Mouse (Mus musculus) small intestine, adult 2 months (tissue): Measurements from ENCODE around the gene Raet1e. TPM values are rescaled to one million over a fixed set of nuclear protein-coding genes. Genes with fewer than 3 reads are reported as not detected.
"Not testable (repeated sequence)": the region's sequence is repeated elsewhere in the genome, so short reads cannot be mapped to it uniquely, and the experiment has no call there.

Experiments
- H3K27ac ChIP-seq: fragments of 200-500 bp; 2 replicates; pipeline ENCODE4 v1.5.1; 2012; ENCODE audit warnings: low read depth, low read length, control low read depth, inconsistent platforms; ENCODE audit not compliant: insufficient read depth
- H3K27me3 ChIP-seq: fragments of 200-500 bp; 2 replicates; pipeline ENCODE4 v1.6.1; 2012; ENCODE audit warnings: mild to moderate bottlenecking, moderate library complexity, low read length, inconsistent platforms; ENCODE audit not compliant: control insufficient read depth, insufficient read depth
- H3K36me3 ChIP-seq: fragments of 200-500 bp; 2 replicates; pipeline ENCODE4 v1.6.1; 2012; ENCODE audit warnings: mild to moderate bottlenecking, low read length, control low read depth, inconsistent platforms; ENCODE audit not compliant: control insufficient read depth, insufficient read depth
- H3K4me1 ChIP-seq: fragments of 200-500 bp; 2 replicates; pipeline ENCODE4 v1.6.1; 2012; ENCODE audit warnings: low read length, inconsistent platforms, mixed read lengths; ENCODE audit not compliant: control insufficient read depth, insufficient read depth, insufficient read length
- H3K4me3 ChIP-seq: fragments of 200-500 bp; 2 replicates; pipeline ENCODE4 v1.5.1; 2012; ENCODE audit warnings: low read depth, mild to moderate bottlenecking, control low read depth, inconsistent platforms, low read length, moderate library complexity
- CTCF ChIP-seq: fragments of 200-500 bp; IDR thresholded peaks from 2 replicates; pipeline ENCODE4 v1.5.1; 2012; ENCODE audit warnings: low read depth, mild to moderate bottlenecking, control low read depth, inconsistent platforms, low read length, moderate library complexity, mixed read lengths; ENCODE audit not compliant: insufficient replicate concordance, insufficient read length; ENCODE audit errors: extremely low read depth
- POLR2A ChIP-seq: fragments of 200-500 bp; IDR thresholded peaks from 2 replicates; pipeline ENCODE4 v1.6.1; 2012; ENCODE audit warnings: low read depth, mild to moderate bottlenecking, control low read depth, inconsistent platforms, low read length, moderate library complexity
- WGBS: fragments of 180-500 bp; shearing (Covaris S2); methylation state at CpG from one replicate; pipeline ENCODE4 v1.1.7; 2018; 5-methylcytosine and 5-hydroxymethylcytosine counted together
- polyA plus RNA-seq: library from polyadenylated mRNA; depleted of rRNA; stranded (reverse); fragments of >200 nt; gene quantifications from 2 replicates; pipeline ENCODE4 v1.2.3, GENCODE M21; 2012

Gene Raet1e
- polyA plus RNA-seq, 1 experiment, result 0.37 TPM

DNA sequence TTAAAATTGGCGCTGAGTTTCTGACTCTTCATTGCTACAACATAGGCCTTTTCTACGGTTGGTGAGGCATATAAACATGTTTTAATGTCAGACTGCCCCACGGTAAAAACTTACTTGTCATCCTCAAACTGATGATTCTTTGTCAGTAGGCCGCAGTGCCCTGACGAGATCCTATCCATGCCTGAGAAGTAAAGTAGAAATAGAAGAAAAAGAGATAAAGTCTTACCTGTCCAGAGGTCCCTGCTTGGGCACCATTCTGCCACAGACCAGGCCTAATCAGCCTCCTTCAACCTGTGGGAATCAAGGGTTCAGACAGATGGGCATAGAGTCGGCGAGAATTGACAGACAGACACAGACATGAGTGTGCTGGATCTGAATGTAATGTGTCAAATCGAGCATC lies 106.7 kb downstream of the Raet1e start:
- TF ChIP-seq CTCF (no peak), POLR2A (no peak)
- Histone ChIP-seq H3K4me3 (no peak overlapping the region), H3K4me1 (no peaks in the 10 kb centered on the region), H3K27ac (no peak overlapping the region), H3K27me3 (no peaks in the 10 kb centered on the region), H3K36me3 (no peaks in the 10 kb centered on the region)
- WGBS, result 92% methylated on average over 8 of the region's 8 CpGs

DNA sequence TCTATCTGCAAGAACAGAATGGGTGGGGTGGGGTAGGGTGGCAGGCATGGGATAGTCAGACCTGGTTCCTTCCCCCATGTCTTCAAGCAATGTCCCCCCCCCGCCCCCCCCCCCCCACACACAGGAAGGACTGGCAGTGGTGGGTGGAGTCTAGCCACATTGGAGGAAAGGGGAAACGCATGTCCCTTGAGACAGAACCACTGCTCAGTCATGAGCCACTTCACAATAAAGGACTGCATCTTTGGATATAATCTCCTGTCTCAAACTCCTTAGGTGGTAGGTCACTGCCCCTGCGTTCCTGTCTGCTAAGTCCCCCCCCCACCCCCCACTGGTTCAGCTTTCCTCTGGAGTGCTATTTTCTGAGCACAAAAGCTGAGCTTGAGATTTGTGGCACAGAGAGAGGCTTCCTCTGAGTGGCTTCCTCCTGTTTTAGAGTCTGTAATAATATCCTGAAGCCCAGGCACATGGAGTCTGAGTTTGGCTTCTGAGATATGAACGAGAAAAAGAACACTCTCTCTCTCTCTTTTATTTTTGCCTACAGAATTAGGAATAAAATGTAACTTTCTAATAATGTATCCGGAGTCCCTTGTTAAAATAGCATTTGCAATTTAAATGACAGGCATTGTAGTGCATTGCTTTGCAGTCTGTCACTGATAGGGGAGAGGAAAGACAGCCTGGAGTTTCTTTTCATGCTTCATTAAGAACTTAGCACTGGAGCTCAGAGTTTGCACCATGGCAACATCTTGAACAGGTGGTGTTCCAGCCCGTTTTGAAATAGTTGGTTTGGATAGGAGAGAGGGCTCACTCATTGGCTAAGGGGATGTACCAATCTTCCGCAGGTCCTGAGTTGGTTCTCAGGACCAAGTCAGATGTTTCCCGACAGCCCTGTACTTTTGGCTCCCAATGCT lies 112.8 kb downstream of the Raet1e start:
- H3K4me1 ChIP-seq, H3K36me3 ChIP-seq, H3K27ac ChIP-seq, H3K4me3 ChIP-seq, H3K27me3 ChIP-seq: not testable (repeated sequence)
- 52% methylated on average over 7 of the region's 8 CpGs for WGBS

DNA sequence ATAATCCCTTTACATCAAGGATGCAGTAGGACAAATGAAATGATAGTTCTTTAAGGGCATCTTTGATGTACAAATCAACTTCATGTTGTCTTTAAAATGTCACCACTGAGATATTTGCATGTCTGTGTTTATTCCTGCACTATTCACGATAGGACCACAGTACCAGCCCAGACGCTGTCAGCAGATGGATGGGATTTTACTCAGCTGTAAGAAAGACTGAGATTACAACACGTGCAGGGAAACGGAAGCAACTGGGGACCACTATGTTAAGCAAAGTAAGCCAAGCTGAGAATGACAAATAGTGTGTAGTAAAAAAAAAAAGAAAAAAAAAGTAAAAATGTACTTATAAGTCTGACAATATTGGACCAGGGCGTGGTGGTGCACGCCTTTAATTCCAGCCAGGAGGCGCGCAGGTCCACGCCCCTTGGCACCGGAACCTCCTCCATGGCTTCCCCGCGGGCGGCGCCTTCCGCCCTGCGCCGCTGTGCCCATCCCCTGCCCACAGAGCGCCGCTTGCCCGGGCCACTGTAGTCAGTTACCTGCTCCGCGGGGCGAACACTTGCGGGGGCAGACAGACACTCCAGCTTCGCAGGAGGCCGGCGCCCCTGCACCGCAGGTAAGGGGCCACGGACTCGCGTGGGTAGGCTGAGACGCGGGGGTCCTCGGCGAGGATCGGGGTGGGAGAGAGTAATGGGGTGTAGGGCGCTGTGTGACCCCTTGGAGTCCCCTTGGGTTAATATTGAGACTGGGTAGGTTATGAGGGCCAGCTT lies 114.7 kb downstream of the Raet1e start:
- H3K27ac ChIP-seq, H3K27me3 ChIP-seq, H3K4me1 ChIP-seq, H3K36me3 ChIP-seq: not testable (repeated sequence)
- H3K4me3 ChIP-seq, result peak overlapping the region; percentile 28
- WGBS, result 7% methylated on average over 37 of the region's 37 CpGs

DNA sequence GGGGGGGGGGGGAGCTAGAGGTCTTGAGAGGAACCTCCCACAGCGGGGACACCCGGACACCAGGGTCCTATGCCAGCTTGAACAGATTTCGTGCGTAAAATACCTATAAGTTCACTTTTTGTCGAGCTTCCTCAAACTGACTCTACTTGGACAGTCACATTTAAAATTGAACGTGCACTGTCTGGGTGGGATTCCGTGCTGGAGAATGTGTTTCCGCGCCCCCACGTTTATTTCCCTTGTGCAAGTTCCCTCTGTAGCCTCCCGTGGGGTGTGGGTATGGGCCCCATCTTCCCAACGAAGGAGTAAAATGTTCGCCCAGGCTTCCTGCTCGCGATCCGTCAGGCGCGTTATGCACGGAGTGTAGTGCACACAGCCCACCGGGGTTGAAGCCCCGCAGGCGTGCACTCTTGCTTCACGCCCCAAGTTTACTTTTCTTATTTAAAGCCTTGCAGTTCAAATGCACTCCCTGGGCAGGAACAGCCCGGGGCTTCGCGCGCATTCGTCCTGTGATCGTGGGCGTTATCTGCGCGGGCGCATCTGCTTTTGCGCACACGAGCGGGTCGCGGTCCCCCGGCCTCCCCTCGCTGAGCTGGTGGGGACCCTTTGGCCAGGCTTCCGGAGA lies 115.4 kb downstream of the Raet1e start:
- Histone ChIP-seq H3K36me3 (no peaks in the 10 kb centered on the region), H3K27ac (no peak overlapping the region), H3K27me3 (no peaks in the 10 kb centered on the region; the same call in 1 of the 2 replicates), H3K4me1 (no peaks in the 10 kb centered on the region), H3K4me3 (0 out of 2 replicates have a peak overlapping the region, but pooled peaks have one; percentile 28)
- 5% methylated on average over 41 of the region's 41 CpGs for WGBS
- TF ChIP-seq POLR2A (no peak), CTCF (no peak)

DNA sequence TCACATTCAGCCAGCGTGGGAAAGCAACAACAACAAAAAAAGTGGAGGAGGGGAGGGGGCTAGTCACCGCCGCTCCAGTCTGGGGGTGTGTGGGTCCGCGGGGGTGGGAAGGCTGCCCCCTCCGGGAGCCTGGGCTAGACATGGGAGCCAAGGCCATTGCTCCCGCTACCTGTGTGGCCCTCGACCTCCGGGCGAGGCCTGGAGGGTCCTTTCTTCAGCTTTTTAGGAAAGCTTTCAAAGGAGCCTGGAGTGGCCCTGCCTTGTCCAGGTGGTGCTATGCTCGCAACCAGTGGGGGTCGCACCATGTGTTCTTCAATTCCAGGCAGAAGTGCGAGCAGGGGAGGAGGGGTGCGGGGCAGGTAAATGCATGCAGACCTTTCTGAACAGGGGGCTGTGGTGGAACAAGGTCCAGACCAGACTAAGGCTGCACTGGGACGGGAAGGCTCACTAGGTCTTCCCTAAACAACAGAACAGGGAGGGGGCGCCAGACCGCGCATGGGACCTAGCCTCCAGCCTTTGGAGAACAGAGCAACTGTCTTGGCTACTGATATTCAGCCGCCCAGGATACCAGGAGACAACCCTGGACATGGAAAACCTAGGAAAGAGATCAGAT lies 116.2 kb downstream of the Raet1e start:
- no peaks in the 10 kb centered on the region for H3K4me1 ChIP-seq
- H3K36me3 ChIP-seq, result no peaks in the 10 kb centered on the region
- H3K4me3 ChIP-seq, result no peak overlapping the region
- TF ChIP-seq POLR2A (no peak), CTCF (no peak)
- H3K27me3 ChIP-seq, result no peaks in the 10 kb centered on the region; the same call in 1 of the 2 replicates
- WGBS, result 21% methylated on average over 19 of the region's 19 CpGs
- no peak overlapping the region for H3K27ac ChIP-seq

DNA sequence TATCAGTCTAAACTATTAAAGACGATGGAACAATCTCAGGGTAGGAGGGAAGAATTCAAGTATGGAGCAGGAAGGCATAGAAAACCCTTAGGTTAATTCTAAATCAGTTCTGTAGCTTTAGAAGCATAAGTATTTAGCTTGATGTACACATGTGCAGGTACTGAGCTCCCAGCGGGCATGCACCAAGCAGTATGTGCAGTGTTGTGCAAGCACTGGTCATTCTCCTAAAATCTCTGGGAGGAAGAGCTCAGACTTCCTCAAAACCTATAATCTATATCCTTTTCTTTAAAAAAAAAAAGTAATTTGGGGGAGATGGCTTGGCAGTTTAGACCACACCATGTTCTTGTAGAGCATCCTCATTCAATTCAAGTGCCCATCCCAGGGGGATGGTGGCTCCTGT lies 120.1 kb downstream of the Raet1e start:
- H3K27ac ChIP-seq, H3K27me3 ChIP-seq, H3K4me1 ChIP-seq, H3K36me3 ChIP-seq, H3K4me3 ChIP-seq: not testable (repeated sequence)
- WGBS, result 81% methylated on average over 2 of the region's 2 CpGs

DNA sequence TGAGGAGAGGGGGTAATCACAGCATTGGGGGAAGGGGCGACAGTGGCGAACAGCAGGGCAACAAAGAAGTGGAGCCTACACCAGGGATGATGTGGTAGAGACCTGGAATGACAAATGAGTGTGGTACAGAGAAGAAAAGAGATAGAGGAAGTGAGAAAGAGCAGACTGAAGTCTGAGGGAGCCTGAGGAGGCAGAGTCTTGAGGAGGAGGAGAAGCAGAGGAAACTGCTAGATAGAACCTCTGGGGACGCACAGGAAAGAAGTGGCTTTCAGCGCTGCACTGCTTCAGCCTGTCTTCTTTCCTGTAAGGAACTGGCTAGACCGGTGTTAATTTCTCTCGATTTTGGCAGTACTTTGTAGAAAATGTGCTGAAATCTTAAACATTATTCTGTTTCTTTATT lies 124.4 kb downstream of the Raet1e start:
- no peaks in the 10 kb centered on the region for H3K36me3 ChIP-seq
- 51% methylated on average over 6 of the region's 6 CpGs for WGBS
- no peak overlapping the region for H3K4me3 ChIP-seq
- H3K27me3 ChIP-seq, result no peaks in the 10 kb centered on the region
- TF ChIP-seq CTCF (no peak), POLR2A (no peak)
- no peak overlapping the region for H3K27ac ChIP-seq
- no peaks in the 10 kb centered on the region for H3K4me1 ChIP-seq
